Mouse (Mus musculus) bone marrow macrophage, adult 2 months (primary cell): ENCODE data around the gene Cyren. TPM values are rescaled to one million over a fixed set of nuclear protein-coding genes. Genes with fewer than 3 reads are reported as not detected.

ENCODE experiments used
- H3K27ac ChIP-seq: 2 replicates; pipeline ENCODE4 v1.5.1; 2012; ENCODE audit warnings: low read depth, low read length; ENCODE audit not compliant: insufficient read depth
- H3K4me1 ChIP-seq: 2 replicates; pipeline ENCODE4 v1.6.1; 2012; ENCODE audit warnings: low read length; ENCODE audit not compliant: control insufficient read depth, insufficient read depth
- H3K4me3 ChIP-seq: 2 replicates; pipeline ENCODE4 v1.5.1; 2012; ENCODE audit warnings: mild to moderate bottlenecking, low read length, moderate library complexity; ENCODE audit not compliant: insufficient read depth
- CTCF ChIP-seq: IDR thresholded peaks from 2 replicates; pipeline ENCODE4 v1.5.1; 2012; ENCODE audit warnings: low read depth, mild to moderate bottlenecking, low read length, moderate library complexity
- POLR2A ChIP-seq: IDR thresholded peaks from 2 replicates; pipeline ENCODE4 v1.6.1; 2012; ENCODE audit warnings: mild to moderate bottlenecking, low read depth, low read length, borderline replicate concordance
- polyA plus RNA-seq: library from polyadenylated mRNA; stranded (reverse); fragments of >200 nt; gene quantifications from 2 replicates; pipeline ENCODE4 v1.2.4, GENCODE M21; 2012; ENCODE audit not compliant: missing spikeins, insufficient read depth, insufficient read length

The Cyren gene
- 10.6 and 11.6 TPM in 2 replicates for polyA plus RNA-seq

DNA sequence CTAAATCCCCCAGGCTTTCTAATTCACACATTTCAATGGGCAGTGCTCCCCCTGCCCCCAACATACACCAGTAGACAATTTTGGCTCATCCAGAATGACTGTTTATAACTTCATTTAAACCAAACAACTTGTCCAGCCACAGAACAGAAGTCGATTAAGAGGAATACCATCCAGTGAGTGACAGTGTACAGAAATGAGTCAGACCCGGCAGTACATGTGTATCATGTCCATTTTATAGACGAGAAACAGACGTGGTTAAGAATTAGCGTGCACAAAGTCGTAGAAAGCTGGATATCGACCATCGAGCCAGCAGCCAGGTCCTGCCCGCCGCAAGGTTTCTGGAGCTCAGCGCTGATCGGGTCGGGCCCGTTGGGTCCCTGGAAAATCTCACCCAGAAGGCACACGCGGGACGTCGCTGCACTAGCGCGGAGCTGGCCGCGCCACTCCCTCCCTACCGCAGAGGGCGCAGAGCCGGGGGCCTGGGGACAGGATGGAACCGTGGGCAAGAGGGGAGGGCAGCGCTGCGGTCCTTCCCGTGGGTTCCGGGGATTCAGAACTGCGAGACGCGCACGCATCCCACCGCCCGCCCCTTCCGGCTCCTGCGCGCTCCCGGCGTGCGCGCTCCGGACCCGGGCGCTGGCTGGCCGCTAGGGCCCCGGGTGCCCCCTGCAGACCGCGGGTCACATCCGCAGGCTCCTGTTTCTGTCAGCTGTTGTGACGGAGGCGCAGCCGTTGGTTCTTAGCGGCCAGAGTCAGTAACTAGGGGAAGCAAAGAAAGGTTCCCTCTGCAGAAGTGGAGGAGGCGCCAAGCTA lies at the start of gene Cyren:
Gene Cyren, minus strand, starts transcription at position 552 of the 813 bp plus-strand sequence.
- Histone ChIP-seq H3K4me1 (peaks cover 37% of the 10 kb centered on the region), H3K27ac (peak within 1 kb of the TSS; percentile 65), H3K4me3 (peak within 1 kb of the TSS; percentile 63)
- TF ChIP-seq POLR2A (peak; percentile 21; the same call in 1 of the 2 replicates), CTCF (no peak)

DNA sequence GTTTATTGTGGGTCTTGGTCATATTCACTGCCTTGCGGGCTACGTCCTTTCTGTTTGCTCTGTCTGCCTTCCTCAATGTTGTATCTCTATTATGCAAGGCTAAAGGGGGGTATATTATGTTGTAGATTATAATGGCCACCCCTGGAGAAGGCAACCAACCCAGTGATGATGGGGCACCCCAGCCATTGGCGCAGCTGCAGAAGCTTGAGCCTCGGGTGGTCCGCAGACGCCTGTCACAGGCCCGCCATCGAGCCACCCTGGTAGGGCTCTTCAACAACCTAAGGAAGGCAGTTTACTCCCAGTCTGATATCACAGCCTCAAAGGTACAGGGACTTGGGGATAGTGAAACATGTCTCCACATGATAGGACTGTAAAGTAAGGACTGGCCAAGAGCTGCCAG lies 49.7 kb upstream of the Cyren start:
- no peak for TF ChIP-seq POLR2A
- TF ChIP-seq CTCF, result no peak
- no peaks in the 10 kb centered on the region for H3K4me1 ChIP-seq
- H3K27ac ChIP-seq, result no peak overlapping the region
- no peak overlapping the region for H3K4me3 ChIP-seq

DNA sequence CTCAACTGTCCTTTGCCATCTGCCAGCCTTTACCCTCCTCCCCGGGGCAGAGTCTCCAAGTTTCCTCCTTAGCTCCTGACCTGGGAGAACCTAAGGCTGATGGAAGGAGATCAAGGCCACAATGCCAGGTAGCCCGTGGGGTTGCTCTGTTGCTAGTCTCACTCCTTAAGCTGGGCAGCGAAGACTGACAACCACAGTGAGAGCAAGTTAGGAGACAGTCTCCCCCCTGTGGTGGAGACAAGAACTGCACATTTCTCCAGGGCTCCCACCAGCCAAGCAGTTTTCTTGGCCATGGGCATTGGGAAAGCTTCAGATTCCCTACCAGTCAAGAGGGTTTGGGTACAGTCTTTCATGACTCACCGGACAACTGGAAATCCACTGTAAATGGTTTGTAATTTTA lies 49.3 kb upstream of the Cyren start:
- Histone ChIP-seq H3K4me1 (no peaks in the 10 kb centered on the region), H3K4me3 (no peak overlapping the region), H3K27ac (no peak overlapping the region)
- TF ChIP-seq POLR2A (no peak), CTCF (peak; percentile 67; the same call in 1 of the 2 replicates)

DNA sequence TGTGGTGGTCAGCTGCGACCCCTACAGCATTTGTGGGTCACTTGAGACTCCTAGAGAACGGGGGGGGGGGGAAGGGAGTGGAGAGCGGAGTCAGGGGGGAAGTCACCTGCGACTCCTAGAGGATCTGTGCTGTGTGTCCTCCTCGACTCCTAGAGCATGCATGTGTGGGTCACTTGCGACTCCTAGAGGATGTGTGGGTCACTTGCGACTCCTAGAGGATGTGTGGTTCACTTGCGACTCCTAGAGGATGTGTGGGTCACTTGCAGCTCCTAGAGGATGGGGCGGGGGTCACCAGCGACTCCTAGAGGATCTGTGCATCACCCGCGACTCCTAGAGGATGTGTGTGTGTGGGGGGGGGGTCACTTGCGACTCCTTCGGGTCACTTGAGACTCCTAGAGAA lies 44.1 kb upstream of the Cyren start:
- no peak overlapping the region for H3K4me3 ChIP-seq
- no peaks in the 10 kb centered on the region for H3K4me1 ChIP-seq
- H3K27ac ChIP-seq, result no peak overlapping the region
- TF ChIP-seq POLR2A, result no peak
- peak; percentile 81 for TF ChIP-seq CTCF

DNA sequence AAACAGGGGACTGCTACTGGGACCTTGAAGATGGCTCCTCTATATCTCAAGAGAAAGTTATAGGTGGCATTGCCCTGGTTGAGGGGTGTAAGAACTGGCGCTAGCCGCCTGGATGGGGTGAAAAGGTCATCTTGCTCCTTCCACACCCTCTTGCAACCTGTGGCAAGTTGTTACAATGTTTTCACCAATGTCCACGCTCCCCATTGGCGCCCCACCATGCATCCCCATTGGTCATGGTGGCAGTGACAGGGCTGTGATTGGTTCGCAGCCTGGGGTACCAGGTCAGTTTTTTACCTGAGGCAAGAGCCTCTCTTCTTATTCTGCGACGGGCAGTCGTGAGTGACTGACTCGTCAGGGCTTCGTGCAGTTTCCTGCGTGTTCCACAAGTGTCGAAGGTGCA lies 42.8 kb upstream of the Cyren start:
- TF ChIP-seq POLR2A (no peak), CTCF (no peak)
- H3K27ac ChIP-seq, result no peak overlapping the region

DNA sequence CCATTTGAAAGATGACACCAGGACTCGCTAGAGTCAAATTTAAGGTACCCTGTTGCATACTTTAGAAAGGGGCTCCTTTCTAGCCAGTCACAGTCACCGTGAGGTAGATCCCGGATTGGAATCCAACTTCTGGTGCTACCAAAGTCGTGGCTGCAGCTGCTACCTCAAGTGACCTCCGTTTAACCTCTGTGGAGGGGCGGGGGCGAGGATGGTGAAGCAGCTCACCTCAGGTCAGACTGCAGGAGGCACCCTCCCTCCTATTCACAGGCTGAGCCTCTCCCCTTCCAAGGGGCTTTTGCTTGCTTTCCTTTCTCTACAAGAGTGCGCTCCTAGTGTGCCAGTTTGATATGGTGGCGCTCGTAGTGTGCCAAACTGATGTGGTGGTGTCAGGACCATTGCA lies 42.1 kb upstream of the Cyren start, which contains the start of gene Stra8:
Gene Stra8, plus strand, starts transcription at position 208 of the 400 bp plus-strand sequence.
- no peaks in the 10 kb centered on the region for H3K4me1 ChIP-seq
- H3K4me3 ChIP-seq, result no peak within 1 kb of the TSS
- TF ChIP-seq CTCF, result no peak
- no peak for TF ChIP-seq POLR2A
- H3K27ac ChIP-seq, result no peak within 1 kb of the TSS

More for the DNA sequence above, 42.8 kb upstream of the Cyren start:
- no peak overlapping the region for H3K4me3 ChIP-seq
- H3K4me1 ChIP-seq, result no peaks in the 10 kb centered on the region

DNA sequence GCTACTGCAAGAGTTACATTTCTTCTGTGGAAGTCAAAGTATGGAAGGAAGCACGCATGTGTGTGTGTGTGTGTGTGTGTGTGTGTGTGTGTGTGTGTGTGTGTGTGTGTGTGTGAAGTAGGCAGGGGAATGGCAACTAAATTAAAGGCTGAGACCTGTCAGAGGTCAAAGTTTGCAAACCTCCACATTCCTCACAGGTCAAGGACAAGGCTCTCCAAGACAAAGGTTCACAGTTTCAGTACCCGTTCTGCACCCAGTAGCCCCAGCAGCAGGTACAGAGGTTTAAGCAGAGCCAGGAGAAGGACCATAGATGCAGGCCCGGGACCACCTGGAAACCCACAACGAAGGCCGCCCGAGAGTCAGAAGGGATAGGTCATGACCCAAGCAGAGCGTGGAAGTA lies 41.3 kb upstream of the Cyren start:
- no peak for TF ChIP-seq POLR2A
- no peak for TF ChIP-seq CTCF
- H3K27ac ChIP-seq, result no peak overlapping the region
- H3K4me3 ChIP-seq, result no peak overlapping the region
- H3K4me1 ChIP-seq, result no peaks in the 10 kb centered on the region

DNA sequence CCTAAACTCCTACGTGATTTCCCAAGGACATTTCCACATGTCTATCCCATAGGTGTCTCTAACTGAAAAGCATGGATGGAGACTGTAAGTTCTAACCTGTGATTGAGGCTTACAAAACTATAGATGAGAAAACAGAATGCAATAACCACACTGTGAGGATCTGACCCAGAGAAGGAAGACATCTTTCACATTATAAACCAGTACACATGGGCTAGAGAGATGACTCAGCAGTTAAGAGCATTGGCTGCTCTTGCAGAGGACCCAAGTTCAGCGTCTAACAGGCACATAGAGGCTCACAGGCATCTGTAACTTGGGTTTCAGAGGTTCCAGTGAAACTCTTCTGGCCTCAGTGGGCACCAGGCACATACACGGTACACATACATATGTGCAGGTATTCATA lies 36.6 kb upstream of the Cyren start:
- TF ChIP-seq CTCF (no peak), POLR2A (no peak)
- Histone ChIP-seq H3K4me1 (peaks cover 7% of the 10 kb centered on the region), H3K4me3 (no peak overlapping the region), H3K27ac (no peak overlapping the region)

DNA sequence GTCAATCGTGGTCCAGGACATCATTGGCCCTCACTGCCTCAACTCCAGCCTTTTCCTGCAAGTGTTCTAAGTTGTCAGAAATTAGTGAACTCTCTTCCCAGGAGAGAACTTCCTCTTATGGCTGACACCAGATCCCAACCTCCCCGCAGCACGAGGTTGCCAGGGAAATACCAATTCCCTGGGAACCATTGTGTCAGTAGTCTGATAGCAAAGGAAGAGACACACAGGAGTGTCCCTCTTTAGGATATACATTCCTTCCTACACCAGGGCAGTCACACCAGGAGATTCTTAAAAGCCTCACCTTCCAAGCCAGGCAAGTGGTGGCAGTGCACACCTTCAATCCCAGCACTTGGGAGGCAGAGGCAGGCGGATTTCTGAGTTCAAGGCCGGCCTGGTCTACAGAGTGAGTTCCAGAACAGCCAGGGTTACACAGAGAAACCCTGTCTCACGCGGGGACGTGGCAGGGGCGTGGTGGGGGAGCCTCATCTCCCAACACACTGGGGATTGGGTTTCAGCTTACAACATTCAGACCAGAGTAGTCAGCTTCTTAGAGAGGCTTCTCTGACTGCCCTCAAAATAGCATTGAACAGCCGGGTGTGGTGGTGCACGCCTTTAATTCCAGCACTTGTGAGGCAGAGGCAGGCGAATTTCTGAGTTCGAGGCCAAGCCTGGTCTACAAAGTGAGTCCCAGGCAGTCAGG lies 35.6 kb upstream of the Cyren start:
- Histone ChIP-seq H3K4me3 (no peak overlapping the region), H3K4me1 (peaks cover 7% of the 10 kb centered on the region)
- TF ChIP-seq CTCF (no peak), POLR2A (no peak)

More for the DNA sequence above, 35.6 kb upstream of the Cyren start:
- H3K27ac ChIP-seq, result no peak overlapping the region
